Mouse (Mus musculus) spleen, postnatal 36 days (tissue): ENCODE measurements around the gene Larp6.

Source experiments
- DNase-seq, 2 experiments: peaks; one replicate each; pipeline ENCODE4 v3.0.0; 2022; ENCODE audit warnings: low spot score in 2 of 2, mixed read lengths in 1 of 2

Larp6 gene

DNA sequence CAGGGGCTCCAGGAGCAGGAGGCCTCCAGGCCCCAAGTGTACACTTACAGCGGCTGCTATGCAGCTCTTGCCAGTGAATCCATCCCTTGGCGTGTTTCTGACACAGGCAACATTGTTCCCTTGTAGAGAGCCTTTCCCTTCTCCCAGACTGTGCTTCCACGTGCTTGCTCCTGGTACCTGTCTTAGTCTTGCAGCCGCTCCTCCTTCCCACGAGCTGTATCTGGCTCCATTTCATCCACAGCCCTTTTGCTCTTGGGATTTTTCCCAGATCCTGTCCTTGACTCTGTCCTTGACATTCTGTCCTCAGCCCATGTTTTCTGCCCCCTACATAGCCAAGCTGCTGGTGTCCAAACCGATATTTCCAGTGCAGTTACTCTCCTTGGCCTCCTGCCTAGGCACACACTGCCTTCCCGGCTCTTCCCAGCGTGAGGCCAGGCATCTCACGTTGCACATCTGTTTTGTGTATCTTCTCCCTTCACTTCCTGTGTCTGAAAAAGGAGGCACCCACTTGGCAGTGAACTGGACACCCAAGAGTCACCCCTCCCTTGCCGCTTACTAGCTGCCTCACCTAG, 46.7 kb downstream of the Larp6 start:
- DNase-seq: no peak

- DNase-seq: no peak
Observed at GRCm38 (mm10) chr9:60765181-60765580, 52.4 kb downstream of the Larp6 start.

DNA sequence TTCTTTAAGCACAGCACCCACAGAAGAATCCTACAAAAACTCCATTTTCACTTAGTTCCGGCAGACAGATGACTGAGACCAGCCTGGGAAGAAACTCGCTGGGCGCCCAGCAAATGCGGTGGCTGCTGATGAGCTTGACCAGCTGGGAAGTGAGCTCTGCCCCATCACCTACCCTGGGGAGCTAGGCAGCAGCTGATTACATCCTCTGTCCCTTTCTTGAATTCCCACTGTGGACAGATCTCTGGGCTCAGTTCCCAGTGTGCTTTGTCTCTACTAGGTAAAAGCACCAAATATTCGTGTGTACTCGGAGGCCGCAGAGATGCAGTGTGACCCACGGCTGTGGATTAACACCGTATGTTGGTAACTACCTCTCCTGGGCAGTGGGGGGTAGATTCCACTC, 55.6 kb downstream of the Larp6 start:
- no peak for DNase-seq

GRCm38 (mm10) chr9:60769711-60770111, 56.9 kb downstream of the Larp6 start:
- DNase-seq: no peak

DNA sequence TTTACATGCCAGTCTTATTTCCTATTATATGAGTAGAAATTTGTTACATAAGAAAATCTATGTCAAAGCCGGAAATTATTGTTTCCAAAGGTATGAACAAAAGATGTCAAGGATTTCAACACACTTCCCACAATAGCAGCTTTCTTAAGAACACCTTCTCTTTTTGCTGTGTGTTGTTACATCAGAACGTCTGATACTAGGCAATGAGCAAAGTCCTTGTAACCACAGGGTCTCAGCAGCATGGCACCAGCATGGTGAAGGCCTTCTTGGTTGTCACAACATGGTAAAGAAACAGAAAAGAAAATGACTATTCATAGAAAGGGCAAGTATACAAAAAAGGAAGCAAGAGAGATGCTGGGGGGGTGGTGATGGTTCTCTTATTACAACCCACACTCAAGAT, 60.9 kb downstream of the Larp6 start:
- DNase-seq: no peak

- DNase-seq: no peak
Observed at GRCm38 (mm10) chr9:60776899-60777298, 64.1 kb downstream of the Larp6 start.

DNA sequence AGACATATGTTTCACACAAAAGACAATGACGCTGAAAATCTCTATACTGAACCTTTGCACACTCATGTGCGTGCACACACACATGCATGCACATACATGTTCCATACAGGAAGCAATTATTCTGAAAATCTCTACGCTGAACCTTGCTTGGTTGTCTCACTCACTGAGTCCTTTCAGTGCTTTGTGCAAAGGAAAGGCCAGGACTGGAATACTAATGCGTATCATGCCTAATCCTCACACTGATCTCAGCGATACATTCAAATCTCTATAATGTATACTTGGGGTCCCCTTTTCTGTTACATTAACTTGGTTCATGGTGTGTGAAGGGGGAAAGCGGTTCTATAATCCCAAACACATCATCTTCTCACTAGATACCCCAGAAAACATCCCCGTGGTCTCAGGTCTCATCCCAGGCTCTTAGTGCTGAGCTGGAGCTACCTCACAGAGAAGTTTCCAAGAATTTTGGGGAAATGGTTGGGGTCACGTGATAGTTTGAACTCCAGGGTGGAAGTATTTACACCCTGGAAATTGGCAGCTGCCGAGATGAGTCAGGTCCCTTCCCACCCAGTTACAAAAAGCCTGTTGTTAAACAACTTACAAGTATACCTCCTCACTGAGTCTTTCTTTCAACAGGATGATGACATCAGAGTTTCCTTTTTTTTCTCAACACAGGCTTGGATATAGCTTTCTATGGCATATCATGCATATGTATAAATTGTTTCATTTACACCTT, 69.4 kb downstream of the Larp6 start:
- no peak for DNase-seq

GRCm38 (mm10) chr9:60785069-60785468, 72.3 kb downstream of the Larp6 start:
- DNase-seq: no peak

DNA sequence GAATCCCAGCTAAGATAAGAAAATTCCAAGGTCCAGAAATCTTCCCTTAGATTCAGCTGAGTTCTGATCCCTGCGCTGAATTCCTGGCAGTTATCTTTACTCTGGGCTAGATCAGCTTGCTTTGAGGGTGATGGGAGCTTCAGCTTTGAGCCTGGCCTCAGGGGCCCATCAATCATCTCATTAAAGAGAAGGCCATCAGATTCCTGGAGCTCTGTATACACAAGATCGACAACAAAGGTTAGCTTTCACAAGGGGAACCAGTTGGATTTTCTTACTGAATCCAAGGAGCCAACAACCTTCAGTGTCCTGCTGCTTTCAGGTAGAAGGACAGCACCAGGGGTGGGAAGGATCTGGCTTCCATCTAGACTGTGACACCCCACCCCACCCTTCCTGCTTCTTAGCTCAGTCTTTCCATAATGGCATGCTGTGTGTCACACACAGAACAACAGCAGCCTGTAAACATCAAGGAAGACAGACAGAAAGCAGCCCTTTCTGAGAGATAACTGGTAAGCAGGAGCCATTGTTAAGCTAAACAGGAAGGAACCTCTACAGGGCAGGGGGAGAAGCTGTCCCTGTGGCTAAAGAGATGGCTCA, 74.8 kb downstream of the Larp6 start:
- no peak for DNase-seq
